Mouse (Mus musculus) MEL (cell line): ENCODE measurements around the gene Rtel1. TPM values are rescaled to one million over a fixed set of nuclear protein-coding genes. Genes with fewer than 3 reads are reported as not detected.

Experiments used
- DNase-seq: peaks from one replicate; pipeline ENCODE4 v3.0.0; 2011; ENCODE audit warnings: low read depth, low spot score
- H3K27ac ChIP-seq: 2 replicates; pipeline ENCODE4 v1.5.1; 2012; ENCODE audit warnings: low read depth, mild to moderate bottlenecking, control low read depth, low read length, moderate library complexity; ENCODE audit not compliant: control insufficient read depth
- H3K27me3 ChIP-seq, 2 experiments: fragments of 150-350 bp in 1 of 2; sonication (generic) in 1 of 2; 2 replicates each; pipeline ENCODE4 v1.6.1; 2012; ENCODE audit warnings: low read length in 2 of 2, mild to moderate bottlenecking in 2 of 2, improper control_type of control experiment in 1 of 2, moderate library complexity in 1 of 2; ENCODE audit not compliant: insufficient read depth in 2 of 2, control insufficient read depth in 1 of 2
- H3K36me3 ChIP-seq, 2 experiments: 2 replicates each; pipeline ENCODE4 v1.6.1; 2012 to 2014; ENCODE audit warnings: low read length in 2 of 2, improper control_type of control experiment in 1 of 2, inconsistent platforms in 1 of 2, mild to moderate bottlenecking in 1 of 2; ENCODE audit not compliant: insufficient read depth in 2 of 2, control insufficient read depth in 1 of 2
- H3K4me1 ChIP-seq, 2 experiments: fragments of 150-350 bp in 1 of 2; sonication (generic) in 1 of 2; 2 replicates each; pipeline ENCODE4 v1.6.1; 2012; ENCODE audit warnings: low read length in 2 of 2, improper control_type of control experiment in 1 of 2, mild to moderate bottlenecking in 1 of 2; ENCODE audit not compliant: insufficient read depth in 2 of 2, control insufficient read depth in 1 of 2
- H3K4me3 ChIP-seq, 2 experiments: fragments of 150-350 bp in 1 of 2; sonication (generic) in 1 of 2; 2 replicates each; pipeline ENCODE4 v1.5.1; 2012; ENCODE audit warnings: low read depth in 2 of 2, low read length in 2 of 2, mild to moderate bottlenecking in 2 of 2, moderate library complexity in 2 of 2, control low read depth in 1 of 2, improper control_type of control experiment in 1 of 2; ENCODE audit not compliant: control insufficient read depth in 1 of 2, insufficient read depth in 1 of 2
- H3K79me2 ChIP-seq: 2 replicates; pipeline ENCODE4 v1.6.1; 2012; ENCODE audit warnings: mild to moderate bottlenecking, low read length, moderate library complexity; ENCODE audit not compliant: control insufficient read depth, poor library complexity, insufficient read depth
- H3K9ac ChIP-seq: 2 replicates; pipeline ENCODE4 v1.6.1; 2012; ENCODE audit warnings: low read depth, mild to moderate bottlenecking, control low read depth, low read length, moderate library complexity; ENCODE audit not compliant: control insufficient read depth, poor library complexity, severe bottlenecking
- H3K9me3 ChIP-seq: fragments of 150-350 bp; sonication (generic); replicated peaks from 2 replicates; pipeline ENCODE4 v1.6.1; 2012; ENCODE audit warnings: mild to moderate bottlenecking, low read length, improper control_type of control experiment, moderate library complexity; ENCODE audit not compliant: insufficient read depth
- CHD1 ChIP-seq: IDR thresholded peaks from 2 replicates; pipeline ENCODE4 v1.6.1; 2012; ENCODE audit warnings: low read depth, mild to moderate bottlenecking, inconsistent platforms, low read length, improper control_type of control experiment
- E2F4 ChIP-seq: IDR thresholded peaks from 2 replicates; pipeline ENCODE4 v1.6.1; 2011; ENCODE audit warnings: low read depth, low read length, improper control_type of control experiment, borderline replicate concordance
- ELF1 ChIP-seq: IDR thresholded peaks from 2 replicates; pipeline ENCODE4 v1.6.1; 2014; ENCODE audit warnings: low read depth, mild to moderate bottlenecking, inconsistent platforms, low read length, improper control_type of control experiment, moderate library complexity
- ETS1 ChIP-seq: IDR thresholded peaks from 2 replicates; pipeline ENCODE4 v1.6.1; 2012; ENCODE audit warnings: low read depth, mild to moderate bottlenecking, inconsistent platforms, low read length, improper control_type of control experiment, moderate library complexity
- GATA1 ChIP-seq: IDR thresholded peaks from 2 replicates; pipeline ENCODE4 v1.6.1; 2011; ENCODE audit warnings: low read depth, low read length, improper control_type of control experiment
- JUND ChIP-seq: IDR thresholded peaks from 2 replicates; pipeline ENCODE4 v1.6.1; 2011; ENCODE audit warnings: low read depth, mild to moderate bottlenecking, improper control_type of control experiment, low read length
- MAFK ChIP-seq: IDR thresholded peaks from 2 replicates; pipeline ENCODE4 v1.6.1; 2011; ENCODE audit warnings: low read depth, mild to moderate bottlenecking, low read length, improper control_type of control experiment, borderline replicate concordance
- MEF2A ChIP-seq: IDR thresholded peaks from 2 replicates; pipeline ENCODE4 v1.6.1; 2014; ENCODE audit warnings: low read depth, mild to moderate bottlenecking, inconsistent platforms, low read length, improper control_type of control experiment; ENCODE audit not compliant: poor library complexity, insufficient replicate concordance, severe bottlenecking; ENCODE audit errors: extremely low read depth
- MXI1 ChIP-seq: IDR thresholded peaks from 2 replicates; pipeline ENCODE4 v1.6.1; 2011; ENCODE audit warnings: mild to moderate bottlenecking, low read depth, low read length, improper control_type of control experiment
- MYC ChIP-seq: IDR thresholded peaks from 2 replicates; pipeline ENCODE4 v1.6.1; 2011; ENCODE audit warnings: low read depth, mild to moderate bottlenecking, low read length, improper control_type of control experiment, moderate library complexity
- POLR2AphosphoS2 ChIP-seq: IDR thresholded peaks from 2 replicates; pipeline ENCODE4 v1.6.1; 2011; ENCODE audit warnings: low read length, improper control_type of control experiment
- POLR2AphosphoS5 ChIP-seq: IDR thresholded peaks from 2 replicates; pipeline ENCODE4 v1.6.1; 2012; ENCODE audit warnings: low read depth, borderline replicate concordance, mild to moderate bottlenecking, inconsistent platforms, low read length, moderate library complexity, mixed read lengths
- RAD21 ChIP-seq: IDR thresholded peaks from 2 replicates; pipeline ENCODE4 v1.6.1; 2011; ENCODE audit warnings: mild to moderate bottlenecking, low read depth, low read length, improper control_type of control experiment
- RCOR1 ChIP-seq: IDR thresholded peaks from 2 replicates; pipeline ENCODE4 v1.6.1; 2012; ENCODE audit warnings: low read depth, mild to moderate bottlenecking, inconsistent platforms, low read length, improper control_type of control experiment
- SIN3A ChIP-seq: IDR thresholded peaks from 2 replicates; pipeline ENCODE4 v1.6.1; 2012; ENCODE audit warnings: low read length, improper control_type of control experiment, inconsistent platforms
- TAL1 ChIP-seq: IDR thresholded peaks from 2 replicates; pipeline ENCODE4 v1.6.1; 2012; ENCODE audit warnings: mild to moderate bottlenecking, inconsistent platforms, low read length, moderate library complexity, mixed read lengths
- USF2 ChIP-seq, 2 experiments: IDR thresholded peaks; 2 replicates each; pipeline ENCODE4 v1.6.1; 2011 to 2012; ENCODE audit warnings: improper control_type of control experiment in 2 of 2, low read length in 2 of 2, borderline replicate concordance in 1 of 2, inconsistent platforms in 1 of 2, low read depth in 1 of 2, mild to moderate bottlenecking in 1 of 2; ENCODE audit not compliant: insufficient read depth in 1 of 2
- ZKSCAN1 ChIP-seq: IDR thresholded peaks from 2 replicates; pipeline ENCODE4 v1.6.1; 2012; ENCODE audit warnings: low read depth, mild to moderate bottlenecking, inconsistent platforms, low read length, improper control_type of control experiment, moderate library complexity
- ZMIZ1 ChIP-seq: IDR thresholded peaks from 2 replicates; pipeline ENCODE4 v1.6.1; 2012; ENCODE audit warnings: low read depth, mild to moderate bottlenecking, inconsistent platforms, low read length, improper control_type of control experiment, moderate library complexity
- polyA plus RNA-seq, 2 experiments: library from polyadenylated mRNA; stranded (reverse) in 1 of 2; unstranded in 1 of 2; fragments of >175 nt in 1 of 2; fragments of >200 nt in 1 of 2; gene quantifications; 2 replicates each; pipeline versions ENCODE4 v1.2.1 to v1.2.4; 2012; ENCODE audit warnings: low replicate concordance in 2 of 2, low read depth in 1 of 2; ENCODE audit not compliant: insufficient read length in 2 of 2, insufficient read depth in 1 of 2, missing spikeins in 1 of 2
- total RNA-seq: library from RNA; depleted of rRNA; stranded (reverse); fragments of 300-350 nt; gene quantifications from 2 replicates; pipeline ENCODE4 v1.2.3, GENCODE M21; 2012

The Rtel1 gene
- total and polyA plus RNA-seq, 3 experiments = 54.2 to 87.0 TPM; not detected in 1

GRCm38 (mm10) chr2:181379778-181380177, 60.2 kb downstream of the Rtel1 start, which contains the start of gene Lime1:
TSS of gene Lime1 (plus strand) at chr2:181380078.
- TF ChIP-seq ZKSCAN1 (no peak), ELF1 (no peak), JUND (no peak), MEF2A (no peak), POLR2AphosphoS2 (no peak), ZMIZ1 (no peak), GATA1 (no peak), CHD1 (no peak), E2F4 (no peak), MYC (no peak), USF2 (IDR thresholded peaks at IDR 0.05; ENCODE audit: borderline replicate concordance in 1 of 2, insufficient read depth in 1 of 2, low read depth in 1 of 2, low read length in 2 of 2) (no peak), SIN3A (no peak), MXI1 (no peak), RAD21 (no peak), MAFK (no peak), POLR2AphosphoS5 (no peak), RCOR1 (no peak)
- Histone ChIP-seq H3K4me3 (no peak within 1 kb of the TSS), H3K4me1 (no peaks in the 10 kb centered on the region), H3K79me2 (peaks cover 9% of the 10 kb centered on the region), H3K9ac (no peak within 1 kb of the TSS), H3K9me3 (no peaks in the 10 kb centered on the region), H3K36me3 (peaks cover 2 to 11% of the 10 kb centered on the region in 2 experiments; a peak in 3 of 4 replicates), H3K27ac (no peak within 1 kb of the TSS), H3K27me3 (no peaks in the 10 kb centered on the region)
- no peak for DNase-seq

- H3K27me3 ChIP-seq = no peaks in the 10 kb centered on the region
- no peak for DNase-seq
- H3K79me2 ChIP-seq = peaks cover 9% of the 10 kb centered on the region
- H3K4me1 ChIP-seq = no peaks in the 10 kb centered on the region
- no peak overlapping the region for H3K4me3 ChIP-seq
- no peak overlapping the region for H3K27ac ChIP-seq
- H3K9ac ChIP-seq = no peak overlapping the region
- H3K36me3 ChIP-seq = peaks cover 2 to 9% of the 10 kb centered on the region in 2 experiments; a peak in 3 of 4 replicates
- no peak for TF ChIP-seq ETS1
- TF ChIP-seq TAL1 = no peak
- no peaks in the 10 kb centered on the region for H3K9me3 ChIP-seq
These were observed 60.7 kb downstream of the Rtel1 start for GRCm38 (mm10) chr2:181380251-181380650.
